Mouse (Mus musculus) ES-Bruce4 (cell line): ENCODE results near the gene Zbp1.

Experiments
- CTCF ChIP-seq: IDR thresholded peaks from one replicate; pipeline ENCODE4 v1.8.1; 2011; ENCODE audit warnings: low read depth, low read length
- EP300 ChIP-seq: IDR thresholded peaks from 2 replicates; pipeline ENCODE4 v1.6.1; 2011; ENCODE audit warnings: low read depth, low read length; ENCODE audit not compliant: insufficient read depth
- POLR2A ChIP-seq: IDR thresholded peaks from one replicate; pipeline ENCODE4 v1.8.1; 2011; ENCODE audit warnings: low read length; ENCODE audit not compliant: insufficient read depth

DNA sequence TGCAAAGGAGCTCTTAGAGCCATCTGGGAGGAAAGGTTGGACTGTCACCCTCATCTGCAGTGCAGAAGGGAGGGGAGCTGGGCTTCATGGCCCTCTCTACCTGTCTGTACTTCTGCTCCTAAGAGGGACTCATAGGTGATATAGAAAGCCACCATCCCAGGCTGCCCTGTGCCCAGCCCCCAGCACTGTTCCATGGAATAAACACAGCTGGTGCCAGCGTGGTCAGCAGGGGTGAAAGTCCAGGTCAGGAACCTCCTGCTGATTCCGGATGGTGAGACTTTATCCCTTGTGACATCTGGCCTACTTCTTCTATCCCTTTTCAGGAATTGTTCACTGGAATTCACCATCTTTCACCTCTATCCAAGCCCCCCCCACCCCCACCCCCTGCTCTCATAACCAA lies 48.6 kb downstream of the Zbp1 start:
- no peak for TF ChIP-seq CTCF
- no peak for TF ChIP-seq EP300
- TF ChIP-seq POLR2A = no peak
